Mouse (Mus musculus): Measurements from ENCODE around the gene Slc25a45. TPM values are rescaled to one million over a fixed set of nuclear protein-coding genes. Genes with fewer than 3 reads are reported as not detected.

Slc25a45 gene
- total RNA-seq, 4 experiments from 2014 or later, result 0.80 to 1.3 (median 1.1) TPM

- DNase-seq (ENCODE audit: low spot score in 2 of 2), result no peak
These were observed 37.3 kb upstream of the Slc25a45 start for GRCm38 (mm10) chr19:5840086-5840889.

- DNase-seq (ENCODE audit: low spot score in 2 of 2), result no peak
These were observed 36.7 kb upstream of the Slc25a45 start for GRCm38 (mm10) chr19:5840890-5841388.

- no peak for DNase-seq (ENCODE audit: low spot score in 2 of 2)
These were observed 36.1 kb upstream of the Slc25a45 start for GRCm38 (mm10) chr19:5841389-5841946.

GRCm38 (mm10) chr19:5841999-5842784 lies 35.4 kb upstream of the Slc25a45 start:
- DNase-seq (ENCODE audit: low spot score in 2 of 2), result no peak

- DNase-seq (ENCODE audit: low spot score in 2 of 2), result peak in 1 of 2 experiments; percentile 58
These were observed 34.5 kb upstream of the Slc25a45 start for GRCm38 (mm10) chr19:5842785-5843730.

GRCm38 (mm10) chr19:5843781-5844691 lies 33.6 kb upstream of the Slc25a45 start:
- DNase-seq (ENCODE audit: low spot score in 2 of 2), result no peak

- no peak for DNase-seq (ENCODE audit: low spot score in 2 of 2)
These were observed 32.7 kb upstream of the Slc25a45 start for GRCm38 (mm10) chr19:5844831-5845318.

GRCm38 (mm10) chr19:5845319-5846135 lies 32.1 kb upstream of the Slc25a45 start:
- peak; percentile 93 to 94 for DNase-seq (ENCODE audit: low spot score in 2 of 2)

GRCm38 (mm10) chr19:5846154-5846553 lies 31.5 kb upstream of the Slc25a45 start:
- no peak for DNase-seq (ENCODE audit: low spot score in 2 of 2)

GRCm38 (mm10) chr19:5846557-5847305 lies 30.9 kb upstream of the Slc25a45 start:
- peak; percentile 84 to 90 for DNase-seq (ENCODE audit: low spot score in 2 of 2)

- DNase-seq (ENCODE audit: low spot score in 2 of 2), result no peak
These were observed 30.3 kb upstream of the Slc25a45 start for GRCm38 (mm10) chr19:5847306-5847796.

- peak in 1 of 2 experiments; percentile 83 for DNase-seq (ENCODE audit: low spot score in 2 of 2)
These were observed 29.4 kb upstream of the Slc25a45 start for GRCm38 (mm10) chr19:5848032-5848825.

GRCm38 (mm10) chr19:5848826-5849672 lies 28.6 kb upstream of the Slc25a45 start:
- peak in 1 of 2 experiments; percentile 76 for DNase-seq (ENCODE audit: low spot score in 2 of 2)

- peak; percentile 96 to 97 for DNase-seq (ENCODE audit: low spot score in 2 of 2)
These were observed 27.6 kb upstream of the Slc25a45 start for GRCm38 (mm10) chr19:5849843-5850527.

GRCm38 (mm10) chr19:5850860-5851259 lies 26.7 kb upstream of the Slc25a45 start:
- DNase-seq (ENCODE audit: low spot score in 2 of 2), result no peak

All from gastrocnemius, adult 8-10 months (tissue).